Mouse (Mus musculus) ES-Bruce4 (cell line): ENCODE data around the gene Gm44965. TPM values are rescaled to one million over a fixed set of nuclear protein-coding genes. Genes with fewer than 3 reads are reported as not detected.
"Not testable (repeated sequence)": the region's sequence is repeated elsewhere in the genome, so short reads cannot be mapped to it uniquely, and the experiment has no call there.

Experiments used
- H3K27ac ChIP-seq: 2 replicates; pipeline ENCODE4 v1.5.1; 2012; ENCODE audit warnings: low read length, inconsistent platforms; ENCODE audit not compliant: insufficient read depth
- H3K27me3 ChIP-seq: 2 replicates; pipeline ENCODE4 v1.6.1; 2012; ENCODE audit warnings: mild to moderate bottlenecking, low read length, inconsistent platforms; ENCODE audit not compliant: control insufficient read depth, poor library complexity, insufficient read depth, severe bottlenecking
- H3K36me3 ChIP-seq: 2 replicates; pipeline ENCODE4 v1.6.1; 2012; ENCODE audit warnings: inconsistent platforms, mild to moderate bottlenecking, low read length, moderate library complexity; ENCODE audit not compliant: control insufficient read depth, poor library complexity, insufficient read depth, severe bottlenecking
- H3K4me1 ChIP-seq: one replicate; pipeline ENCODE4 v1.8.1; 2011; ENCODE audit warnings: low read length; ENCODE audit not compliant: control insufficient read depth, insufficient read depth
- H3K4me3 ChIP-seq: 2 replicates; pipeline ENCODE4 v1.5.1; 2011; ENCODE audit warnings: low read depth, mild to moderate bottlenecking, low read length
- H3K9ac ChIP-seq: 2 replicates; pipeline ENCODE4 v1.6.1; 2012; ENCODE audit warnings: low read depth, mild to moderate bottlenecking, inconsistent platforms; ENCODE audit not compliant: poor library complexity, severe bottlenecking
- H3K9me3 ChIP-seq: replicated peaks from 2 replicates; pipeline ENCODE4 v1.6.1; 2012; ENCODE audit warnings: mild to moderate bottlenecking, low read length, inconsistent platforms; ENCODE audit not compliant: control insufficient read depth, poor library complexity, insufficient read depth, severe bottlenecking
- CTCF ChIP-seq: IDR thresholded peaks from one replicate; pipeline ENCODE4 v1.8.1; 2011; ENCODE audit warnings: low read depth, low read length
- EP300 ChIP-seq: IDR thresholded peaks from 2 replicates; pipeline ENCODE4 v1.6.1; 2011; ENCODE audit warnings: low read depth, low read length; ENCODE audit not compliant: insufficient read depth
- POLR2A ChIP-seq: IDR thresholded peaks from one replicate; pipeline ENCODE4 v1.8.1; 2011; ENCODE audit warnings: low read length; ENCODE audit not compliant: insufficient read depth
- polyA plus RNA-seq: library from polyadenylated mRNA; stranded (reverse); fragments of >200 nt; gene quantifications from 2 replicates; pipeline ENCODE4 v1.2.4, GENCODE M21; 2011; ENCODE audit warnings: low read depth; ENCODE audit not compliant: missing spikeins, insufficient read depth, insufficient read length

The Gm44965 gene
- polyA plus RNA-seq, 1 experiment, result not detected

DNA sequence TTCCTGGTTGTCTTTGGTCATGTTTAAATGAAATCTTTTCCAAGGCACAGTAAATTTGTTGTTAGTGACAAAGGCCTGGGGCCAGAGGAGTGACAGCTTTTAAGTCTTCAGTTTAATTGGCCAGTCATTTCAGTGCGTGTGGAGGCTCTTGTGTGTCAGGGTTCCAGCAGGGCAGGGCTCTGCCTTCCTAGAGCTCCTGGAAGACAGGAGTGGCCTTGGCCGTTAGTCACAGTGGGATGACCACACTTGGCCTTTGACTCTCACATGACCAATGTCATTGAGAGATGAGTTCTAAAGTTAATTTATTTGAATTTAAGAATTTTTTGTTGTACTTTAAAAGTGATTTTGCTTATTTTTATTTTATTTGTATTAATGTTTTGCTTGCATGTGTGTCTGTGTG is 14.4 kb downstream of the Gm44965 start:
- Histone ChIP-seq H3K4me3 (no peak overlapping the region), H3K9ac (no peak overlapping the region)
- TF ChIP-seq POLR2A, result no peak
- no peak for TF ChIP-seq EP300
- TF ChIP-seq CTCF, result no peak

DNA sequence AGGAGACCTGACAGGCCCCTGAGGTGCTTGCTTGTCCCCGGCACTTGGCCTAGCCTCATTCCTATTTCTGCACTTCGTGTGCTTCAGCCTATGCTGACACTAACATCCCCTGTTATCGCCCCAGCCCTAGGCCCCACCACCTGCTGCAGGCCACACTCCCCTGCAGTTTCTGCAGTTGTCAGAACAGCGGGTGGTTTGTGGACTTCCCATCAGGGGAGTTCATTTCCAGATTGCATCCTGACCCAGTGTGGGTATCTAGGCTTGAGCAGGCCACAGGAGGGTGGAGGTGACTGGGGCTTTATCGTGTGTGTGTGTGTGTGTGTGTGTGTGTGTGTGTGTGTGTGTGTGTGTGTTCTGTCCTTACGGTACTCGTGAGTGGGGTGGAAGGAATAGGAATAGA is 15.8 kb downstream of the Gm44965 start:
- no peak overlapping the region for H3K9ac ChIP-seq
- H3K27me3 ChIP-seq, result no peaks in the 10 kb centered on the region
- H3K27ac ChIP-seq, result no peak overlapping the region
- no peaks in the 10 kb centered on the region for H3K9me3 ChIP-seq
- H3K4me1 ChIP-seq, result no peaks in the 10 kb centered on the region
- TF ChIP-seq CTCF, result no peak
- no peak for TF ChIP-seq EP300
- TF ChIP-seq POLR2A, result no peak
- H3K4me3 ChIP-seq, result no peak overlapping the region
- no peaks in the 10 kb centered on the region for H3K36me3 ChIP-seq

More for the DNA sequence above, 14.4 kb downstream of the Gm44965 start:
- Histone ChIP-seq H3K4me1 (no peaks in the 10 kb centered on the region), H3K9me3 (no peaks in the 10 kb centered on the region), H3K27ac (no peak overlapping the region), H3K36me3 (no peaks in the 10 kb centered on the region), H3K27me3 (no peaks in the 10 kb centered on the region)

- TF ChIP-seq CTCF (no peak), EP300 (no peak), POLR2A (no peak)
- H3K27me3 ChIP-seq, result no peaks in the 10 kb centered on the region
- no peaks in the 10 kb centered on the region for H3K4me1 ChIP-seq
- H3K27ac ChIP-seq, result no peak overlapping the region
- H3K4me3 ChIP-seq, result no peak overlapping the region
- H3K36me3 ChIP-seq, result no peaks in the 10 kb centered on the region
- no peaks in the 10 kb centered on the region for H3K9me3 ChIP-seq
- no peak overlapping the region for H3K9ac ChIP-seq
Observed at GRCm38 (mm10) chr6:48610657-48611056, 16.9 kb downstream of the Gm44965 start.

DNA sequence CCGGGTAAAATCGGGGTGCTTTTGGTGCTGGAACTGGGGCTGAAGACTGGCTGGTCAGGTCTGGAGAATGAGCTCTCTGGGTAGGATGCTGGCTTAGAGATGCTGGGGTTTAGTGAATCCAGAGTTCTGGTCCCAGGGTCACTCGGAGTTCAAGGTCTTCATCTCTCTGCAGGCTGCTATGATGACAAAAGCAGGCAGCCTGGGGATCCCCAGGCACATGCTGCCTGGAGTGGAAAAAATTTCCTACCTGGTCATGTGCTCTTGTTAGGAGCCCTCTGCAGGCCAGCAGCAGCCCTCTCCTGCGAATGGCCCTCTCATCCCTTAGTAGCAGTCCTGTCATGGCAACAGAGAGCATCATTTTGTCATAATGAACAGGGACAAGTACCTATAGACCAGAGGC is 19.7 kb downstream of the Gm44965 start:
- H3K9ac ChIP-seq, result no peak overlapping the region
- H3K4me1 ChIP-seq, result no peaks in the 10 kb centered on the region
- H3K36me3 ChIP-seq, result no peaks in the 10 kb centered on the region
- H3K27ac ChIP-seq, result no peak overlapping the region
- no peak overlapping the region for H3K4me3 ChIP-seq
- TF ChIP-seq CTCF (no peak), POLR2A (no peak), EP300 (no peak)
- no peaks in the 10 kb centered on the region for H3K27me3 ChIP-seq
- H3K9me3 ChIP-seq, result no peaks in the 10 kb centered on the region

DNA sequence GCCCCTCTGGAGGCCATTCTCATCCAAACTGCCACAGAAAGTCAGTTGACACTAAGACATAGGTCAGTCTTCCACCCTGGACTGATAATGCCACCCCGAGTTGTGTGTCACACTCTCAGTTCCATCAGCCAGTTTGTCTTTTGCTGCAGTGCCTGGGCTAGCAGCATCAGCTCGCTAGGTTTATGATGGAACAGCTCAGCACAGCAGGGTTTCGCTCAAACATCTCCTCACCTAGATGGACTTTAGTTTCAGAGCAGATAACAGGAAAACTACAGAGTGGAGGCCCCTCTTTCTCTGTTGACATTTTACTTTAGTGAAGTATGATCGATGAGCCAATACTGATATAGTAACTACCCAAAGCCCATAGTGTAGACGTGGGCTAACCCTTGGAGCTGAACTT is 21.0 kb downstream of the Gm44965 start:
- TF ChIP-seq EP300, result no peak
- Histone ChIP-seq H3K36me3 (no peaks in the 10 kb centered on the region), H3K27me3 (no peaks in the 10 kb centered on the region), H3K27ac (no peak overlapping the region), H3K4me1 (no peaks in the 10 kb centered on the region), H3K9me3 (no peaks in the 10 kb centered on the region), H3K4me3 (no peak overlapping the region), H3K9ac (no peak overlapping the region)

DNA sequence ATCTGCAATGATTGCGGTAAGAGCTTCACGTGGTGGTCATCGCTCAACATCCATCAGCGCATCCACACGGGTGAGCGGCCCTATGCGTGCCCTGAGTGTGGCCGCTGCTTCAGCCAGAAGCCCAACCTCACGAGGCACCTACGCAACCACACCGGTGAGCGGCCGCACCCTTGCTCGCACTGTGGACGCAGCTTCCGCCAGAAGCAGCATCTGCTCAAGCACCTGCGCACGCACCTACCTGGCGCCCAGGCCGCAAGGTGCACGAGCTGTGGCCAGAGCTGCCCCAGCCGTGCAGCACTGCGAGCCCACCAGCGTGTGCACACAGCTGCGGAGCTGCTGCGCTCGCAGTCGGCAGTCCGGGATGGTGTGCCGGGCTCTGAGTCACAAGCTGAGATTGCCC is 26.3 kb downstream of the Gm44965 start:
- Histone ChIP-seq H3K4me3 (peak overlapping the region; percentile 59), H3K9me3 (no peaks in the 10 kb centered on the region), H3K27me3 (no peaks in the 10 kb centered on the region), H3K36me3 (no peaks in the 10 kb centered on the region), H3K9ac (peak overlapping the region; percentile 27; the same call in 1 of the 2 replicates), H3K27ac (no peak overlapping the region), H3K4me1 (no peaks in the 10 kb centered on the region)
- TF ChIP-seq CTCF, result no peak
- TF ChIP-seq EP300, result no peak
- TF ChIP-seq POLR2A, result no peak

DNA sequence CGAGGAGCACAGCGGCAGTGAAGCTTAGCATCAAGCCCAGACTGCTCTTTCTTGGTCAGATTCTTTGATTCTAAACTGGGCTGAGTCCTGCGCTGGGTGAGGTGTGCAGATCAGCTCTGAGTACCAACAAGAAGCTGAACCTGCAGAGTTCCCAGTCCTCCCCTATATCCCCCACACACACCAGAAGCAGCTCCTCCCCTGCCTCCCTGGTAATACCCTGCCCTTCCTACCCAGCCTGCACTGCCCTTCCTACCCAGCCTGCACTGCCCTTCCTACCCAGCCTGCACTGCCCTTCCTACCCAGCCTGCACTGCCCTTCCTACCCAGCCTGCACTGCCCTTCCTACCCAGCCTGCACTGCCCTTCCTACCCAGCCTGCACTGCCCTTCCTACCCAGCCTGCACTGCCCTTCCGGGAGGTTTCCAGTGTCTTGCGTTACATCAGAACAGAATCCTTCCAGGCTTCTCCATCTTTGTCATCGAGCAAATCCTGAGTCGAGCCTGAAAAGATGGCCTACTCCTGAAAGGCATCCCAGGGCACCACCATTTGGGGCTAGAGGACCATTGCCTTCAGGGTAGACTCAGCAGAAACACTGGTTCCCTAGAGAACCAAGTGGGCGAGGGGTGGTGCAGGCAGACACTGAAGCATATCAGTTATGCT is 28.6 kb downstream of the Gm44965 start:
- H3K4me1 ChIP-seq, H3K27me3 ChIP-seq, H3K36me3 ChIP-seq, H3K27ac ChIP-seq, H3K9ac ChIP-seq, H3K9me3 ChIP-seq: not testable (repeated sequence)
- peak overlapping the region; percentile 76 for H3K4me3 ChIP-seq
